Mouse (Mus musculus) bone marrow, adult 2 months (tissue): ENCODE data around the gene Rasal2. TPM values are rescaled to one million over a fixed set of nuclear protein-coding genes. Genes with fewer than 3 reads are reported as not detected.

ENCODE experiments used
- H3K27ac ChIP-seq: fragments of 200-500 bp; 2 replicates; pipeline ENCODE4 v1.5.1; 2012; ENCODE audit warnings: low read depth, mild to moderate bottlenecking, control low read depth, inconsistent platforms, low read length; ENCODE audit not compliant: control insufficient read depth, poor library complexity, insufficient read depth
- H3K4me1 ChIP-seq: fragments of 200-500 bp; 2 replicates; pipeline ENCODE4 v1.6.1; 2011; ENCODE audit warnings: low read length; ENCODE audit not compliant: control insufficient read depth, insufficient read depth
- H3K4me3 ChIP-seq: fragments of 200-500 bp; replicated peaks from 2 replicates; pipeline ENCODE3; 2011; ENCODE audit warnings: mild to moderate bottlenecking, low read depth, low read length, control low read depth; ENCODE audit not compliant: control insufficient read depth
- CTCF ChIP-seq: fragments of 200-500 bp; IDR thresholded peaks from 2 replicates; pipeline ENCODE4 v1.5.1; 2011; ENCODE audit warnings: low read length, control low read depth; ENCODE audit not compliant: control insufficient read depth, insufficient read depth
- POLR2A ChIP-seq: fragments of 200-500 bp; IDR thresholded peaks from 2 replicates; pipeline ENCODE4 v1.6.1; 2011; ENCODE audit warnings: low read depth, mild to moderate bottlenecking, control low read depth, low read length, borderline replicate concordance; ENCODE audit not compliant: control insufficient read depth
- WGBS: fragments of 180-500 bp; shearing (Covaris S2); methylation state at CpG from one replicate; pipeline ENCODE4 v1.1.7; 2018; 5-methylcytosine and 5-hydroxymethylcytosine counted together
- polyA plus RNA-seq: library from polyadenylated mRNA; stranded (reverse); fragments of >200 nt; gene quantifications from 2 replicates; pipeline ENCODE4 v1.2.4, GENCODE M21; 2011; ENCODE audit warnings: low replicate concordance; ENCODE audit not compliant: missing spikeins, insufficient read depth, insufficient read length

Gene Rasal2
- polyA plus RNA-seq, 1 experiment, result 0.57 TPM

- no peaks in the 10 kb centered on the region for H3K4me1 ChIP-seq
- H3K4me3 ChIP-seq, result no peak overlapping the region
- no peak for TF ChIP-seq CTCF
- TF ChIP-seq POLR2A, result no peak
- WGBS, result 76% methylated on average over 2 of the region's 2 CpGs
- H3K27ac ChIP-seq, result no peak overlapping the region
Observed at GRCm38 (mm10) chr1:157290173-157290572, 122.2 kb downstream of the Rasal2 start.

GRCm38 (mm10) chr1:157289251-157289650 is 123.1 kb downstream of the Rasal2 start:
- TF ChIP-seq POLR2A (no peak), CTCF (no peak)
- no peak overlapping the region for H3K4me3 ChIP-seq
- no peaks in the 10 kb centered on the region for H3K4me1 ChIP-seq
- H3K27ac ChIP-seq, result no peak overlapping the region
- 82% methylated on average over 2 of the region's 2 CpGs for WGBS

- H3K4me1 ChIP-seq, result no peaks in the 10 kb centered on the region
- WGBS, result 41% methylated on average over 4 of the region's 4 CpGs
- no peak overlapping the region for H3K27ac ChIP-seq
- TF ChIP-seq POLR2A (no peak), CTCF (no peak)
- no peak overlapping the region for H3K4me3 ChIP-seq
Observed at GRCm38 (mm10) chr1:157286561-157286960, 125.8 kb downstream of the Rasal2 start.

GRCm38 (mm10) chr1:157285366-157285765 is 127.0 kb downstream of the Rasal2 start:
- TF ChIP-seq CTCF, result no peak
- no peak for TF ChIP-seq POLR2A
- Histone ChIP-seq H3K27ac (no peak overlapping the region), H3K4me1 (no peaks in the 10 kb centered on the region), H3K4me3 (no peak overlapping the region)
- 47% methylated on average over 3 of the region's 3 CpGs for WGBS

GRCm38 (mm10) chr1:157280781-157281180 is 131.6 kb downstream of the Rasal2 start:
- TF ChIP-seq CTCF, result no peak
- TF ChIP-seq POLR2A, result no peak
- H3K4me3 ChIP-seq, result no peak overlapping the region
- H3K27ac ChIP-seq, result no peak overlapping the region
- H3K4me1 ChIP-seq, result no peaks in the 10 kb centered on the region

- WGBS, result 62% methylated on average over 4 of the region's 4 CpGs
- Histone ChIP-seq H3K4me1 (no peaks in the 10 kb centered on the region), H3K27ac (no peak overlapping the region)
Observed at GRCm38 (mm10) chr1:157275672-157276307, 136.6 kb downstream of the Rasal2 start.

GRCm38 (mm10) chr1:157267894-157268293 is 144.5 kb downstream of the Rasal2 start:
- no peak for TF ChIP-seq CTCF
- no peak for TF ChIP-seq POLR2A
- WGBS, result 88% methylated on average over 3 of the region's 3 CpGs

More at GRCm38 (mm10) chr1:157275672-157276307, 136.6 kb downstream of the Rasal2 start:
- no peak for TF ChIP-seq CTCF
- no peak overlapping the region for H3K4me3 ChIP-seq

GRCm38 (mm10) chr1:157256562-157256961 is 155.8 kb downstream of the Rasal2 start:
- TF ChIP-seq POLR2A (no peak), CTCF (no peak)
- H3K4me3 ChIP-seq, result no peak overlapping the region
- WGBS, result 74% methylated on average over 4 of the region's 4 CpGs
- no peak overlapping the region for H3K27ac ChIP-seq
- no peaks in the 10 kb centered on the region for H3K4me1 ChIP-seq

More at GRCm38 (mm10) chr1:157267894-157268293, 144.5 kb downstream of the Rasal2 start:
- no peak overlapping the region for H3K27ac ChIP-seq
- H3K4me3 ChIP-seq, result no peak overlapping the region
- no peaks in the 10 kb centered on the region for H3K4me1 ChIP-seq

- H3K4me1 ChIP-seq, result no peaks in the 10 kb centered on the region
- H3K27ac ChIP-seq, result no peak overlapping the region
- TF ChIP-seq POLR2A (no peak), CTCF (no peak)
- no peak overlapping the region for H3K4me3 ChIP-seq
- WGBS, result 75% methylated on average over 1 of the region's 1 CpGs
Observed at GRCm38 (mm10) chr1:157255776-157256175, 156.6 kb downstream of the Rasal2 start.
